Mouse (Mus musculus): ENCODE results near the gene Dck.

- TF ChIP-seq POLR2A (IDR thresholded peaks at IDR 0.05; ENCODE audit: insufficient read length, low read depth): no peak
- no peak for TF ChIP-seq TCF12 (IDR thresholded peaks at IDR 0.05; ENCODE audit: insufficient read depth, poor library complexity, severe bottlenecking)
- TF ChIP-seq POLR2AphosphoS2 (IDR thresholded peaks at IDR 0.05; ENCODE audit: insufficient read length, low read depth): no peak
- no peak for TF ChIP-seq MYOD1 (IDR thresholded peaks at IDR 0.05; ENCODE audit: control insufficient read depth in 1 of 3, insufficient read length in 2 of 3, low read depth in 2 of 3)
- no peak for TF ChIP-seq MAX (IDR thresholded peaks at IDR 0.05; ENCODE audit: low read depth)
- TF ChIP-seq USF1 (IDR thresholded peaks at IDR 0.05; ENCODE audit: low read depth): no peak
- no peak for TF ChIP-seq MYOG (IDR thresholded peaks at IDR 0.05; ENCODE audit: control insufficient read depth in 1 of 3, insufficient read depth in 1 of 3, insufficient read length in 2 of 3, low read depth in 2 of 3)
- TF ChIP-seq E2F4 (IDR thresholded peaks at IDR 0.05; ENCODE audit: insufficient read depth): no peak
- no peak for TF ChIP-seq CEBPB (IDR thresholded peaks at IDR 0.05; ENCODE audit: insufficient read depth, poor library complexity, severe bottlenecking)
- no peak for TF ChIP-seq SRF (IDR thresholded peaks at IDR 0.05; ENCODE audit: control insufficient read depth, insufficient read length, low read depth)
- no peak for TF ChIP-seq REST (IDR thresholded peaks at IDR 0.05; ENCODE audit: insufficient read depth, insufficient read length)
- TF ChIP-seq TCF3 (IDR thresholded peaks at IDR 0.05; ENCODE audit: insufficient read length, low read depth): no peak
Measured at GRCm38 (mm10) chr5:88785059-88785458, 20.3 kb downstream of the Dck start.
